Mouse (Mus musculus): ENCODE data around the gene Sp6.

- TF ChIP-seq HCFC1 (IDR thresholded peaks at IDR 0.05; ENCODE audit: borderline replicate concordance, insufficient read depth, low read length) (no peak), MAFK (IDR thresholded peaks at IDR 0.05; ENCODE audit: insufficient read depth, low read depth, low read length) (no peak), CHD2 (IDR thresholded peaks at IDR 0.05; ENCODE audit: low read depth, low read length) (no peak)
Observed at GRCm38 (mm10) chr11:97021121-97021765, 8.0 kb downstream of the Sp6 start.
